Mouse (Mus musculus) T-helper 2 cell (primary cell): ENCODE results near the gene Dnaja2.

Experiments
- in situ Hi-C: fragments of 300-600 bp; cut with MboI, MseI; formaldehyde crosslinking; loops from one replicate; pipeline ENCODE4 v1.15.1; 2025; ENCODE audit warnings: high pct_unique_total_duplicates

The Dnaja2 gene

DNA sequence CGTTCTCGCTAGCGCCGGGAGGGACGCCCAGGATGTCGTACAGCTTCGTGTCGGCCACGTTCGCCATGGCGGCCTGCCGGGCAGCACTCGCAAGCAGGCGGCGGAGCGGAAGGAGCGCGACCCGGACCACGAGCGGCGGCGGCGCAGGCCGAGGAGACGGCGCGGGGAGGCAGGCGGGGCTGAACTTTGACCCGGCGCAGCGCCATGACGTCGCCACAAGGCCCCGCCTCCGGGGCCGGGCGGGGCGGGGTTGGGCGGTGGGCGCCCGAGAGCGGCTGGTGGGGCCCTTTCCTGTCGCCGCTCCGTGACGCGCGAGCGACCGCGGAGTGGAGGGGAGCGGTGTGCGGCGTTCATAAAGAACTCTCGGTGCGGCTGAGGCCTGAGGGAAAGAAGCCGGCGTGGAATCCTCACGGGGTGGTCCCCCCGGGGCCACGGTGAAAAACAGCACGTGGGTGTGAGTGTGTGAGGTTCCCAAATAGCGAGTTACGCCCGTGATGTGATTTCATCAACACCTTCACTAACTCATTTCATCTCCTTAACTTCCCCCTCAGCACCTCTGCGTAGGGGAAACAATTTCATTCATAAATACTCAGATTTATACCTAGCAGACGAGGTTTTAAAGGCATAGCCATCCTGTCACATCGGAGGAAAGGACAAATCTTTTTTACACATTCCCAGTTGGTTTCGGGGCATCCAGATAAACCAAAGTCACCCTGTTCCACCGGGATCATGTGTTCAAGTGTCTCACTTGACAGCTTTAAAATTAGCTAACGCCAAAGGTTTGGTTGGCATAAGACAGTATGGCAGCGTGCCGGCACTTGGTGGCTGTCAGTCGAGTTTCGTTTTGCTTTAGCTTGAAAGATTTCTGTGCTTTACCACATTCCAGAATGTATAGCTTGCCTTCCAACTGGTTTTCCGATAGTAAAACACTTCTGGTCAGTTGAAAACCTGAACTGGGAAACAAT lies at the start of gene Dnaja2:
TSS of gene Dnaja2 (minus strand) at position 164 of the 965 bp plus-strand sequence.
- in situ Hi-C loops: no loop called here

DNA sequence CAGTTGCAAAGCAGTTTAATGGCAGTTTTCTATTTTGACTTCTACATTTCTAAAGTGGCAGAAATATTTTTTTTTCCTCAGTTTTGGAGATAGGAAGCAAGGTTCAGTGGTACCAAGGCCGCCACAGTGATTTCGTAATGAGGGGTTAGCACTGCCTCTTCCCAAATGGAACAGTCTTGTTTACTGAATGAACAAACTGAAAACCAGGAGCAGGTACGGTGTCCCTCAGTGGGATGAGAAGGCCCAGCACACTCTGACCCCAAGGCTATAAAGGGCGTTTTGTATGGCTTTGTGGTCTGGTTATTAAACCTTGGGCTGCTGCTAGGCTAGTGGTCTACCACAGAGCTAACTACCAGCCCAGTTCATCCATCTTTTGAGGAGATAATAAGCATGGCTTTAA lies 49.1 kb upstream of the Dnaja2 start:
- in situ Hi-C loops: loop anchor here (25.0 kb wide), 1 partner anchor 983 kb away; the partner anchor contains the start of gene Abcc12

GRCm38 (mm10) chr8:85603203-85603895 lies 48.2 kb upstream of the Dnaja2 start:
- in situ Hi-C loops: loop anchor here (25.0 kb wide), 1 partner anchor 984 kb away; the partner anchor contains the start of gene Abcc12

GRCm38 (mm10) chr8:85602737-85603136 lies 47.6 kb upstream of the Dnaja2 start:
- in situ Hi-C loops: loop anchor here (25.0 kb wide), 1 partner anchor 985 kb away; the partner anchor contains the start of gene Abcc12

DNA sequence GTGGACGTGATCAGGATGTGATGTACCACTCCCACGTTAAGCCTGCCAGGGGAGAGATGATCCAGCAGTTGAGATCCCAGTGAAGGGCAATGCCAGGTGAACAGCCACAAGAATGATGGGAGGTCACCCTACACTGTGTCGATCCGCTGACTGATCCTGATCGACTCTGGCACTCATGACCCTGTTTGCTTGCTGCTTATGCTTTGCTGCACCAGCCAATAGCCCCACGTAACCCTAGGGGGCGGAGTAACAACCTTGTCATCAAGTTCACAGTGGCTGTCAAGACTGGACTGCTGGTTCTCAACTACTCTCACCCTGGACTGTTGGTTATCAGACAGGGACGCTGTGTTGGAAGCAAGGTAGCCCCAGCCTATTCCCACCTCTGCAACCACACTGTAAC lies 46.6 kb upstream of the Dnaja2 start:
- in situ Hi-C loops: loop anchor here (25.0 kb wide), 1 partner anchor 986 kb away; the partner anchor contains the start of gene Abcc12

- in situ Hi-C loops: no loop called here
Observed at GRCm38 (mm10) chr8:85597413-85598191, 42.5 kb upstream of the Dnaja2 start.

DNA sequence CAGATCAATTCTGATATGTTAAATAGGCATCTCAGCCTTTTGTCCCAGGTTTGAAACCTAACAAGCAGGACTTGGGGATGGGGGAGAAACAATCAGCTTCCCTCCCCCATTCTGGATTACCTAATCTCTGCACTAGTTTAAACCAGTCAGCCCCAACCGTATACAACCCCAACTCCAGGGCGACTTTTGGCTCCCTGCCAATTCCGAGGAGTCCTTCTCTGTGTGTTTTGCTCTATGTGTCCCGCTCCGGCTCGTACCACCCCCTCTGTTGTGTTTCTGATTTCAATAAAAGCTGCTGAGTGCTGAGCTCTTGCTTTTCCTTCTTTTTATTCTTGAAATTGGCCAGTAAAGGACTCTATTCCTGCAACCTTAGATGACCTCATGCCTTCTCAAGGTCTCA lies 40.2 kb upstream of the Dnaja2 start:
- in situ Hi-C loops: no loop called here

GRCm38 (mm10) chr8:85594983-85595382 lies 39.8 kb upstream of the Dnaja2 start:
- in situ Hi-C loops: no loop called here

DNA sequence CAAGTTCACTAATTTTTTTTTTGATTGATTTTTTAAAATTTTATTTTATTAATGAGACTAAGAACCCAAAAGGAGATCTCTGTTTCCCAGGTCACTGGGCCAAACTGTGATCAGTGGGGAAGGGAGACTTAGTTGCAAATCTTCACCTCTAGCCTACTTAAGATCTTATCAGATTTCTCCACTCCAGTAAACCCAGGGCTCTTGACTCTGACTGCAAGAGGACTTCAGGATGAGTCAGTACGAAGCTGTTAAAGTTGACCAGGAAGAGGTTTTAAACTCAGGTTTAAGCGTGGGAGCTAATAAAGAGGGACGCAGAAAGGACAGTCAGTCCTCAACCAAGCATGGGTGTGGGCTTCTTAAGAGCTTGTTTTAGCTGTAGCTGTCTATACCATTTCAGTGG lies 38.2 kb upstream of the Dnaja2 start:
- in situ Hi-C loops: no loop called here

- in situ Hi-C loops: no loop called here
Observed at GRCm38 (mm10) chr8:85591532-85591931, 36.4 kb upstream of the Dnaja2 start.

DNA sequence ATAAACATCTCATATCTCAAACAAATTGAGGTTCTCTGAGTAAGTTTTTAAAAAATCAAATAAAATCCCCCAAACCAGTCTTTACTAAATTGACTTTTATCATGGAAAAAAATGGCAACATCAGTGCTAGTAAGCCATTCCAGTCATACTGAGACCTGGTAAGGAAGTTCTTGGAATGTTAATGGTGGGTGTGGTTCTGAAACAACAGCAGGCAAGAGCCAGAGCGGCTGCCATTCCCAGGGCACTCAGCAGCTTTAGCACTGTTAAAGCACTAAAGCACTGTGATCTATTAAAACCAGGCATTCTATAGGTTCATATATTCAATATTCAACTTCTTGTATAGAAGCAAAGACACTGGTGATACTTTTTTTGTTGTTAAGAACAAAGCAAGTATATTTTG lies 35.1 kb upstream of the Dnaja2 start:
- in situ Hi-C loops: no loop called here

- in situ Hi-C loops: no loop called here
Observed at GRCm38 (mm10) chr8:85588596-85588995, 33.5 kb upstream of the Dnaja2 start.

GRCm38 (mm10) chr8:85577666-85578065 lies 22.5 kb upstream of the Dnaja2 start:
- in situ Hi-C loops: no loop called here

DNA sequence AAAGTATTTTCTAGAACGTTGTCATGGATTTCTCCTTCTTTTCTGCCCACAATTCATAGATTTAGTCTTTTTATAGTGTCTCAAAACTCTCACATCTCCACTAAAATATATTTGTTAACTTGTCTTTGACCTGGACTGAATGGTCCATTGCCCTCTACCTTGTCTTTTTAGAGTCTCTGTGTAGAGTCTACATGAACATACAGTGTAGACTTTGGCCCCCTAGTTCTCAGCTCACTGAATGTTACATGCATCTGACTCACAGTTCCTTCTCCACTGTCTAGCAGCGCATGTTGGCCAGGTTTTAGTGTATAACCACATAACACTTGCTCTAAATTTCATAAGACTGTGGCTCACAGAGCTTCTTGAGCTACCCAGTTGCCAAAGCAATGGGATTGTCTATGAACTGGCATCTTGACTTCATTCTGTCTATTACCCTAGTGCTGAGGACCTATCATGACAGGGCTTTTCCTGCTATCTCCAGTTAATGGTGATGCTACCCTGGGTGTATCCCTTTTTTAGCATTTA lies 18.9 kb upstream of the Dnaja2 start:
- in situ Hi-C loops: no loop called here

- in situ Hi-C loops: no loop called here
Observed at GRCm38 (mm10) chr8:85570466-85570865, 15.3 kb upstream of the Dnaja2 start.

GRCm38 (mm10) chr8:85567801-85568200 lies 12.7 kb upstream of the Dnaja2 start:
- in situ Hi-C loops: no loop called here

- in situ Hi-C loops: no loop called here
Observed at GRCm38 (mm10) chr8:85565186-85565585, 10.0 kb upstream of the Dnaja2 start.

DNA sequence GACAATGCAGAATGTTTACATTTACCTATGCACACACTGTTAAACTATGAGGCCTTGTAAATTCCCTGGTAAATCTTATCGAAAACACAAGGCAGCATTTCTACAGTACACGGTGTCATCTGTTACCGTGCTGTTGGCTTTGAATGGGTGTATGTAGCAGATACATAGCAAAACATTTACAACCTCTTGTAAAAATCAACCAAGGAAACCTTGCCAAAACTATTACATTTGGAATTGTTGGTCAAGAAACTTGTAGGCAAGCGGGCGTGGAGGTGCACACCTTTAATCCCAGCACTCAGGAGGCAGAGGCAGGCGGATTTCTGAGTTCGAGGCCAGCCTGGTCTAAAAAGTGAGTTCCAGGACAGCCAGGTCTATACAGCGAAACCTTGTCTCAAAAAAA lies 8.2 kb upstream of the Dnaja2 start:
- in situ Hi-C loops: no loop called here

- in situ Hi-C loops: no loop called here
Observed at GRCm38 (mm10) chr8:85559966-85560365, 4.8 kb upstream of the Dnaja2 start.

DNA sequence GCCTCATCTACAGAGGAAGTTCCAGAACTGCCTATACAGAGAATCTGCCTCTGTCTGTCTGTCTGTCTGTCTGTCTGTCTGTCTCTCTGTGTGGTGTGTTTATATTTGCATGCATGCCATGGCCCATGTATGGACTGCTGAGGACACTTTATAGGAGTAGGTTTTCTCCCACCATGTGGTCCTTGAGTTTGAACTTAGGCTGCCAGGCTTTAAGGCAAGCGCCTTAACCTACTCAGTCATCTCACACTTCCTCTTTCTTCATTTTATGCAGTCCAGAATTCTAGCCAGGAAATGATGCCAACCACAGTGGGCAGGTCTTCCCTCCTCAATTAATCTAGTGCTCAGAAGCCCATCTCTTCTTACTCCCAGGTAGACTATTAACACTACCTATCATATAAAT lies 4.1 kb upstream of the Dnaja2 start:
- in situ Hi-C loops: no loop called here

DNA sequence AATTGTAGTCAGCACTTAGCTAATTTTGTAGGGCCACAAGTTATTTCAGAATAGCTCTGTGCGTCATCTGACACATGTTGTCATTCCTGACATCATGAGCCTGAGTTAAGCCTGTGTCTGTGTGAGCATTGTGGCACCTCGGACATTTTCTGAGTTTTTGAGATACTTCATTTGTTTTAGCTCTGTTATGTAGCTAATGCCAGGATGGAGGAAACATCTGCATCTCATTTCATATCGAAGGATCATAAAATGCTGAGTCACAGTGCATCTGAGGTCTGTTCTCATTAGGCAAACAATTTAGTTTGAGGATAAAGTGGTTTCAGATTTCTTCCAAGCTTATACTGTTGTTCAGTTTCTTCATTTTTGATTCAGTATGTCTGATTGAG lies 2.5 kb upstream of the Dnaja2 start:
- in situ Hi-C loops: no loop called here
